Mouse (Mus musculus) liver, embryonic 14.5 days (tissue): ENCODE data around the gene Atrnl1.

ENCODE experiments used
- CTCF ChIP-seq: IDR thresholded peaks from 2 replicates; pipeline ENCODE4 v1.5.1; 2016; ENCODE audit warnings: antibody characterized with exemption, low read depth, control low read depth
- EP300 ChIP-seq: IDR thresholded peaks from 2 replicates; pipeline ENCODE4 v1.6.1; 2016; ENCODE audit warnings: antibody characterized with exemption, low read depth

GRCm38 (mm10) chr19:57655491-57655890 is 44.7 kb downstream of the Atrnl1 start:
- TF ChIP-seq EP300 (no peak), CTCF (no peak)
